Comparison of ENCODE assay signal across 10 mouse cellular contexts in the genomic region with DNA sequence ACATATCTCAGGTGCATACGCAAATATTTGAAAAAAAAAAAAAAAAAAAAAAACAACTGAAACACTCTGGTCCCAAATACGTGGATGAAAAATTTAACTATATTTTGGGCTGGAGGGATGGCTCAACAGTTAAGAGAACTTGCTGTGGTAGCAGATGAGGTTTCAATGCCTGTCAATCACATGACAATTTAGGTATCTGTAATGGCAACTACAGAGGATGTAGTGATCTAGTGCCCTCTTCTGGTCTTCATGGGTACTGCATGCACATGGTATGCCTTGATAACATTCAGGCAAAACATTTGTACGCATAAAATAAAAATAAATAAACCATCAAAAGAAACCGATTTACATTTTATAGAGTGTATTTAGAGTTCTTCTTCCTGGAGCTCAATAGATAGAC. TPM values are rescaled to one million over a fixed set of nuclear protein-coding genes. Genes with fewer than 3 reads are reported as not detected.
DNase-seq lines count a peak whose midpoint lies in the region; ATAC-seq and TF ChIP-seq lines count a peak whose summit lies in the region.
"Had no signal": no experiment of that assay in that cellular context is flagged by ENCODE, and none has a peak within 500 bp of the region (broad histone marks: within the 10 kb centered on the region; RNA-seq: fewer than 3 reads in every experiment).

No protein-coding gene starts in this region.

- DNase-seq in hindbrain, embryonic 11.5 days (ENCODE audit: low spot score): peak; percentile 67
- DNase-seq in B cell, adult 2 months: peak; percentile 82 to 85
- DNase-seq in G1E (ENCODE audit: low spot score): no peak
- DNase-seq in limb, embryonic 10.5 days (ENCODE audit: low spot score): no peak
- peak; percentile 44 to 52 for DNase-seq in spleen, adult 2 months (ENCODE audit: low read depth in 1 of 2, low spot score in 2 of 2)
- DNase-seq in urinary bladder, postnatal 4 days (ENCODE audit: low spot score in 2 of 2): no peak

- no peak for TF ChIP-seq POLR2A in spleen, adult 2 months (IDR thresholded peaks at IDR 0.05; ENCODE audit: low read depth, low read length)

- no peak overlapping the region for H3K4me2 ChIP-seq in hindbrain, embryonic 11.5 days (replicated peaks; ENCODE audit: low read depth, low read length)
- H3K4me2 ChIP-seq in hindbrain, embryonic 12.5 days (replicated peaks): no peak overlapping the region

- no peak overlapping the region for H3K9ac ChIP-seq in hindbrain, embryonic 11.5 days (ENCODE audit: low read depth, low read length)
- H3K9ac ChIP-seq in hindbrain, embryonic 12.5 days: no peak overlapping the region
- H3K9ac ChIP-seq: liver, embryonic 15.5 days had no signal

- no peak overlapping the region for H3K4me3 ChIP-seq in hindbrain, embryonic 11.5 days (ENCODE audit: low read depth, low read length)
- no peak overlapping the region for H3K4me3 ChIP-seq in hindbrain, embryonic 12.5 days
- no peak overlapping the region for H3K4me3 ChIP-seq in G1E (ENCODE audit: low read depth, low read length)
- H3K4me3 ChIP-seq in limb, embryonic 10.5 days: no peak overlapping the region
- no peak overlapping the region for H3K4me3 ChIP-seq in spleen, adult 2 months (ENCODE audit: extremely low read depth, insufficient read depth, insufficient read length)
- H3K4me3 ChIP-seq: erythroblast, embryonic 14.5 days; liver, embryonic 15.5 days had no signal

- 78% methylated on average over 4 of the region's 4 CpGs for WGBS in hindbrain, embryonic 11.5 days
- 77% methylated on average over 4 of the region's 4 CpGs for WGBS in hindbrain, embryonic 12.5 days
- 75% methylated on average over 4 of the region's 4 CpGs for WGBS in limb, embryonic 10.5 days
- whole genome bisulfite sequencing in spleen, adult 2 months: 66% methylated on average over 4 of the region's 4 CpGs

- no peaks in the 10 kb centered on the region for H3K36me3 ChIP-seq in hindbrain, embryonic 11.5 days (ENCODE audit: control insufficient read depth, insufficient read depth, low read length)
- H3K36me3 ChIP-seq in hindbrain, embryonic 12.5 days: no peaks in the 10 kb centered on the region
- no peaks in the 10 kb centered on the region for H3K36me3 ChIP-seq in G1E (replicated peaks)
- H3K36me3 ChIP-seq in limb, embryonic 10.5 days: no peaks in the 10 kb centered on the region
- H3K36me3 ChIP-seq in spleen, adult 2 months (ENCODE audit: control insufficient read depth, insufficient read depth, low read length): no peaks in the 10 kb centered on the region
- H3K36me3 ChIP-seq: liver, embryonic 15.5 days had no signal

- TF ChIP-seq CTCF in G1E (IDR thresholded peaks at IDR 0.05; ENCODE audit: low read depth, low read length): peak; percentile 65
- TF ChIP-seq CTCF in spleen, adult 2 months (IDR thresholded peaks at IDR 0.05; ENCODE audit: extremely low read depth, insufficient read depth, insufficient read length, insufficient replicate concordance): peak; percentile 20; the same call in 1 of the 2 replicates

- H3K27ac ChIP-seq in hindbrain, embryonic 11.5 days (ENCODE audit: low read depth, low read length): no peak overlapping the region
- no peak overlapping the region for H3K27ac ChIP-seq in hindbrain, embryonic 12.5 days
- H3K27ac ChIP-seq in limb, embryonic 10.5 days: peak overlapping the region; percentile 82; the same call in 1 of the 2 replicates
- H3K27ac ChIP-seq in spleen, adult 2 months (ENCODE audit: insufficient read depth, low read length): no peak overlapping the region
- H3K27ac ChIP-seq: liver, embryonic 15.5 days had no signal

- ATAC-seq in hindbrain, embryonic 11.5 days (ENCODE audit: low FRiP score): no peak
- ATAC-seq in hindbrain, embryonic 12.5 days (ENCODE audit: low FRiP score): no peak
- ATAC-seq in G1E (ENCODE audit: extremely low read depth, insufficient number of reproducible peaks, low FRiP score, poor library complexity, severe bottlenecking): peak; percentile 57; the same call in 1 of the 2 replicates
- ATAC-seq in erythroblast, adult 5-6 weeks (replicated peaks; ENCODE audit: low FRiP score, poor library complexity, severe bottlenecking): peak; percentile 79

- H3K4me1 ChIP-seq in hindbrain, embryonic 11.5 days (replicated peaks; ENCODE audit: control insufficient read depth, insufficient read depth, low read length): no peaks in the 10 kb centered on the region
- H3K4me1 ChIP-seq in hindbrain, embryonic 12.5 days: peaks cover 20% of the 10 kb centered on the region
- no peaks in the 10 kb centered on the region for H3K4me1 ChIP-seq in G1E (ENCODE audit: insufficient read depth, low read depth, low read length)
- H3K4me1 ChIP-seq in limb, embryonic 10.5 days: peaks cover 61% of the 10 kb centered on the region
- no peaks in the 10 kb centered on the region for H3K4me1 ChIP-seq in spleen, adult 2 months (ENCODE audit: control insufficient read depth, insufficient read depth, insufficient read length)

- H3K9me3 ChIP-seq in hindbrain, embryonic 11.5 days (ENCODE audit: control insufficient read depth, low read length): no peaks in the 10 kb centered on the region
- H3K9me3 ChIP-seq in hindbrain, embryonic 12.5 days (replicated peaks): no peaks in the 10 kb centered on the region
- H3K9me3 ChIP-seq in G1E (replicated peaks): peaks cover 6% of the 10 kb centered on the region; the same call in 1 of the 2 replicates
- no peaks in the 10 kb centered on the region for H3K9me3 ChIP-seq in limb, embryonic 10.5 days (replicated peaks)
- H3K9me3 ChIP-seq: liver, embryonic 15.5 days had no signal

- no peaks in the 10 kb centered on the region for H3K27me3 ChIP-seq in hindbrain, embryonic 11.5 days (ENCODE audit: control insufficient read depth, insufficient read depth, low read length)
- no peaks in the 10 kb centered on the region for H3K27me3 ChIP-seq in hindbrain, embryonic 12.5 days
- no peaks in the 10 kb centered on the region for H3K27me3 ChIP-seq in G1E (ENCODE audit: insufficient read depth, low read length)
- no peaks in the 10 kb centered on the region for H3K27me3 ChIP-seq in limb, embryonic 10.5 days (ENCODE audit: low read depth, poor library complexity, severe bottlenecking)
- no peaks in the 10 kb centered on the region for H3K27me3 ChIP-seq in spleen, adult 2 months (ENCODE audit: control insufficient read depth, insufficient read depth, low read length)
- H3K27me3 ChIP-seq: liver, embryonic 15.5 days had no signal

RNA-seq across cellular contexts. Expression of gene Llph, which starts 43.9 kb away (rescaled TPM):
- polyA plus RNA-seq in hindbrain, embryonic 11.5 days (2014; fragmentation: Nextera tagmentation; extraction: Ambion mirVana): 53.7 and 56.6 TPM in 2 replicates
- 46.9 and 48.0 TPM in 2 replicates for polyA plus RNA-seq in hindbrain, embryonic 12.5 days (2016; fragmentation: Nextera tagmentation; extraction: Ambion mirVana)
- total RNA-seq in G1E (2014; fragmentation: Nextera tagmentation): 43.9 and 45.0 TPM in 2 replicates
- 62.2 and 87.9 TPM in 2 replicates for total RNA-seq in G1E (2017)
- polyA plus RNA-seq in G1E (2012): 76.1 and 90.5 TPM in 2 replicates
- 14.8 and 17.6 TPM in 2 replicates for total RNA-seq in erythroblast, adult 5-6 weeks (2015; ENCODE audit: low replicate concordance)
- total RNA-seq in erythroblast, adult 5-6 weeks (2017; ENCODE audit: low replicate concordance): 15.8 and 27.3 TPM in 2 replicates
- polyA plus RNA-seq in limb, embryonic 10.5 days (2016; fragmentation: Nextera tagmentation; extraction: Ambion mirVana): 61.6 and 70.2 TPM in 2 replicates
- polyA plus RNA-seq in spleen, adult 2 months (2012; rRNA removed): 2.8 and 3.0 TPM in 2 replicates

Comparison
In these comparisons a context has a peak if more than half of its experiments do, and no peak if none do; other contexts are left out.
1. ATAC-seq: peak in G1E (single experiment) and erythroblast, adult 5-6 weeks (single experiment); none in hindbrain, embryonic 11.5 days (single experiment) and hindbrain, embryonic 12.5 days (single experiment).
2. DNase-seq: peak in hindbrain, embryonic 11.5 days (single experiment), B cell, adult 2 months (2 of 2) and spleen, adult 2 months (2 of 2); none in G1E (single experiment), limb, embryonic 10.5 days (single experiment) and urinary bladder, postnatal 4 days (0 of 2).
3. RNA of gene Llph, which starts 43.9 kb away (polyA plus RNA-seq): 76.1 to 90.5 TPM in G1E, 61.6 to 70.2 TPM in limb, embryonic 10.5 days, 53.7 to 56.6 TPM in hindbrain, embryonic 11.5 days and 46.9 to 48.0 TPM in hindbrain, embryonic 12.5 days; 2.8 to 3.0 TPM in spleen, adult 2 months; every median in the first group is over 10 times any median in the second.